Mouse (Mus musculus): ENCODE data around the gene Nme1. TPM values are rescaled to one million over a fixed set of nuclear protein-coding genes. Genes with fewer than 3 reads are reported as not detected.
A peak's percentile ranks its signal among the peaks of the same experiment; 100 is the strongest.

Nme1 gene
- 100 to 1,000 TPM in 1 of 4 experiments, 10 to 100 TPM in 3; 72.6 to 105 (median 82.2) TPM for total RNA-seq (2022)

DNA sequence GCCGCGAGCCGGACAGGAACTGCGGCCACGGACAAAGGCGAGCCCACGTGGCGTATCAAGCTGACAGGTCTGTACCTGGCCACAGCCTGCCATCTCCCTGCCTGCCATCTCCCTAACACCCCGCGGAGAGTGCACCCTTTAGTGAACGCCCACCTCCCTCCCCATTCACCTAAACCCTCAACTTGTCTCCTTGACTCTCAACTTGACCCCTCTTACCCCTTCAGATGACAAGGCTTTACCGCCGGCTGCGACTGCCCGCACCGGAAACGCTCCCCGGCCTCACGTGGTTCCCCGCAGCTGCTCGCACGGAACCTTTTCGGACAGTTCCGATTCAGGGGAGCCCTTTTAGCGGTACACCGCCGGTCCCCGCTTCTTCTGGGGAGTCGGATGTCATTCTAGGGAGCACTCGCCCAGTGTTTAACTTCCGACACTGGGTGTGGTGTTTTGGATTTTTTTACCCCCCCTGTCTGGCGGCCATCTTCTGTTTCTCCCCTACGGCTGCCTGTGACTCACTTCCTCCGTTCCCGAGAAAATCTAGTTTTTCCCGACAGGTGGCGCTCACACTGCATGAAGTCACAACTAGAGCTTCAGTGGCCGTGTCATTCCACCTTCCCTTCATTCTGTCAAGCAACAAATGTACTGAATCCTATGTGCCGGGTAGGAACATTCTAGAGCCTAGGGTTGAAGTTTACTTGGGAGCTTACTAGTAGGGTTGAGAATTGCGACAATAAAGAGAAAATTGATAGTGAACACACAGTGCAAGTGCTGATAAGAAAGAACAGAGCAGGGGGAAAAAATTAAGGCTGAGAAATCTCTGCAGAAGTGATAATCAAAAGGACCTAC lies at the start of gene Nme1, which contains the start of gene Gm20390:
Gene Nme1, minus strand, starts transcription at position 517 of the 843 bp plus-strand sequence.
Gene Gm20390, minus strand, starts transcription at position 289 of the 843 bp plus-strand sequence.
- DNase-seq (ENCODE audit: low spot score in 2 of 2) = peak; percentile 96 to 99

DNA sequence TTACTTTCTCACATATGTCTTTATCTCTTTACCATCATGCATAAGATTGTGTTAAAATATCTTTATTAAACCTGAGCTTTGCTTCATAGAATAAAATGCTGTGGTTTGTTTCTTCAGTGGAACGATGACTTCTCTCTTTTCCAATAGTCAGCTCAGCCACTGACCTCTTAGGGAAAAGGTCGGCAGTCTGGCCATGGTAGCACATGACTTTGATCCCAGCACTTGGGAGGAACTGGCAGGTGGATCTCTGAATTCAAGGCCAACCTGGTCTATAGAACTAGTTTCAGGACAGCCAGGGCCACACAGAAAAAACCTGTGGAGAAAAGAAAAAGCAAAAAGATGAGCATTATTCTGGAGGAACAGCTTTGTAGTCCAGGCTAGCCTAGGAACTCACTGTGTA lies 35.0 kb upstream of the Nme1 start:
- no peak for DNase-seq (ENCODE audit: low spot score in 2 of 2)

DNA sequence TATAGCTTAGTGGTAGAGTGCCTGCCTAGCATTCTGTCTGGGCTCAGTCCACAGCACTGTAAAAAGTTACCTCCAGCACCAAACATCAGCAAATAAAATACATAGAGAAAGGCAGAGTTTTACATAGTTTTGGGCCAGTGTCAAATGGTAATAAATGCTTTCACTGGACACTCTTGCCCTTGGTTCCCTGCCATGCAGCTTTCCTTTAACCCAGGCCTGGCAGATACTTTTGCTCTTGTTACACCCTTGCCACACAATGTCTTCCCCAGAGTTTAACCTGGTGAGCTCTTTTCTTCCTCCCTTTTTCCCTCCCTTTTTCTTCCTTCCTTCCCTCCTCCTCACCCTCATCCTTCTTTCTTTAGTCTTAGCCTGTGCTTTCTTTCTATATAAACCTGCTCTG lies 31.0 kb upstream of the Nme1 start:
- no peak for DNase-seq (ENCODE audit: low spot score in 2 of 2)

DNA sequence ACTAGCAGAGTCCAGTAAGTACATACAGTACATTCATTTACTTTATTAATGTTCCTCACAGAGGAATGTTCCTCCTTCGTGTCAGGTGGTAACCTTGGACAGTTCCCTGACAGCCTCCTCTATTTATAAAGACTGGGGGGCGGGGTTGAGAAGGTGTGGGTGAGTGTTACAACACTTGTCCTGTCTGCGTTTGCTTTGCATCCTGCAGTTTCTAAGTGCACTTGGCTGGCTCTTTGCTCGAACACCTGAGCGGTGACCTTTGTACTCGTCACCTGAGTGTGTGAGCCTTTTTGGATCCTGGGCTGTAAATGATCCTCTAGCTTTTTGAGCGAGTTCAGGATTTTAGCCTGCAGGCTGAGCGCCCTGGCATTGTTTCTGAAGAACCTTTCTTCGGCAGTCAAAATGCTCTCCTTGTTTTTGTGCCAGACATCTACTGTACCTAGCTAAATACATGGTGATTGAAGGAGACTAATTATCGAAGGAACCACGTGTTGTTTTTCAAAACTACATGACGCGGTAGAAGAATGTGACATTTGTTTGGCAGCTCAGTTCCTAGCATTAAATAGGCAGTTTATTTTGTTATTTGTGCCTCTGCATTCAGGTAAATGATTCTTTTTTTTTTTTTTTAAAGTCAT lies 28.9 kb upstream of the Nme1 start:
- peak in 1 of 2 experiments; percentile 12 for DNase-seq (ENCODE audit: low spot score in 2 of 2)

DNA sequence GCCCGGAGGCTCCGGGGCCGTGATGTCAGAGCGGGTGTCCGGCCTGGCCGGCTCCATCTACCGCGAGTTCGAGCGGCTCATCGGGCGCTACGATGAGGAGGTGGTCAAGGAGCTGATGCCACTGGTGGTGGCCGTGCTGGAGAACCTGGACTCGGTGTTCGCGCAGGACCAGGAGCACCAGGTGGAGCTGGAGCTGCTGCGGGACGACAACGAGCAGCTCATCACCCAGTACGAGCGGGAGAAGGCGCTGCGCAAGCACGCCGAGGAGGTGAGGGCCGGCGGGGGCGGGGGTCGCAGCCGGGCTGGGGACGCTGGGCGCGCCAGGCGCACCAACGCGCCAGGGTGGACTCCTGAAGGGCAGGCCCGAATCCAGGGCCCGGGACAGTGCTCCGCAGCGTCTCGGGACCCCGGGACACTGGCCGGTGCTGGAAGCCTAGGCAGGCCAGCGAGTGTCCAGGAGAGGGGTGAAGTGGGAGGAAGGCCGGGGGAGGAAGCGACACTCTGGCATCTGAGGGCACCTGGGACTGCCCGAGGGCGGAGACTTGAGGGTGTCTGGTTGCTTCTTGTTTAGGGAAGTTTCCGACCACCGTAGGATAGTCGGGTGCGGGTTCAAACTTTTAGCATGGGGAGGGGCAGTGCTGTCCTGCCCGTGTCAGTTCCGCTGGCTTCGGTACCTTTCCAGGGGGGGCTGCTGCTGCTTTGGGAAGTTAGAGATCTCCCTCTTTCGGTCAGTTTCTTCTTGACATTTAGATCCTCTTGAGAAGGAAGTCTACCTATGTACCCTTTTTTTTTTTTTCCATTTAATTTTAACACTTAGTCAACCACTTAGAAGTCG lies 28.2 kb upstream of the Nme1 start:
- peak; percentile 46 to 57 for DNase-seq (ENCODE audit: low spot score in 2 of 2)

DNA sequence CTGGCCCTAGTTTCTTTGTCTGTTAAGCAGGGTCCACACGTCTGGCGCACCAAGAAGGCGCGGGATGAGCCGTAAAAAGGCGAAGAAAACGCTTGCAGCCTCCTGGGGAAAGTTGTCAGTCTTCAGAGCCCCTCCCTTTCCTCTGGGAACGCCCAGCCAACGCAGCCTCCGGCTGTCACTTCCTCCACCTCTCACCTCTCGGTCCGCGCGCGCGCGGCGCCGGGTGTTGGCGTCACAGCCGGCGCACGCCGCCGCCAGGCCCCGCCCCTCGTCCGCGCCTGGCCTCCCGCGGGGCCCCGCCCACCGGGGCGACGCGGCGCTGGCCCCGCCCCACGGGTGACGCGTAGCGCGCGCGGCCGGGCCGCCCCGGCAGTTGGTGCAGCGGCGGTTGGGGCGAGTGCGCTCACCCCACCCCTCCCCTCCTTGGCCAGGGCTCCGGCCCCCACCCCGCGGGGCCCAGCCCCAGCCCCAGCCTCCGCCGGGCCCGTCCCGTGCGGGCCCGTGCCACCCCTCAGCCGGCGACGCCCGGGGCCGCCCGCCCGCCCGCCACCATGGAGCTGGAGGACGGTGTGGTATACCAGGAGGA lies 27.5 kb upstream of the Nme1 start, which contains the start of gene Spag9:
Gene Spag9, plus strand, starts transcription at position 372 of the 586 bp plus-strand sequence.
- peak; percentile 82 to 88 for DNase-seq (ENCODE audit: low spot score in 2 of 2)

DNA sequence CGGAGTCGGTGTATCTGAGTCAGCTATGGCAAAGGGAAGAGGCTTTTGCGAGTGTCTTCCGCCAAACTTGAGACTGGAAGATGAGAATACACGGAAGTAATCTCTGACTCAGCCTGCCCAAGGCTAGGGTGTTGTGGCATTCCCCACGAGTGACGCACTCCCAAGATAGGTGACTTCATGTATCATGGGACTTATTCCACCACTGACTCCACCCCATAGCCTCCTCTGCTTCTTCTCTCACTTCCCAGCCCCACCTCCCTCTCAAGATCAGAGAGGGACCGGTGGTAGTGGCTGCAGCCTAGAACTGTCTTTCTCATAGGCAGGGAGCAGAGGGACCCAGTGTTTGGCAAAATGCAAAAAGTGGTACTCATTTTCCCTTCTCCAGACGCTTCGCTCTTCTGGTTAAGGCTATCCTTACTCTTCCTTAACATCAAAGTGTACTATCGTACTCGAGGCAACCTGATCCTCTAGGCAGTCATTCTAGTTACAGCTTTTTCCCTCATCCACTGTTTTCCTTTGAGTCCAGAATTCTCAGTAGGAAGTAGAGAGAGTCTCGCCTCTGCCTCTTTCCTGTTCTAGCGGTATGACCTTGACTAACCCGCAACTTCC lies 26.9 kb upstream of the Nme1 start:
- peak; percentile 72 to 83 for DNase-seq (ENCODE audit: low spot score in 2 of 2)

DNA sequence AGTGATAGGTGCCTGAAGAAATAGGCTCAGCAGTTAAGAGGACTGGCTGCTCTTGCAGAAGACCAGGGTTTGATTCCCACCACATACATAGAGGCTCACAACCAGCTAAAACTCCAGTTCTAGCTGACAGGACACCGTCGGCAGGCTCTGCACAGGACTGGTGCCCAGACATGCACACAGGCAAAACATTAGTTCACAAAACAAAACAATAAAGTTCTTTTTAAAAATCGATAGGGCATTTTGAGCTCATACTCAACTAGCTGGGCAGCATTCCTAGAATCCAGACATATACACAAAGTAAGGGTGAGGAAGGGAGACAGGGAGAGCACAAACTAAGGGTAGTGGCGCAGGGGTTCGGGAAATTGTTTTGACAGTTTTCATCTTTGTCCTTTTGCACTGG lies 26.2 kb upstream of the Nme1 start:
- no peak for DNase-seq (ENCODE audit: low spot score in 2 of 2)

DNA sequence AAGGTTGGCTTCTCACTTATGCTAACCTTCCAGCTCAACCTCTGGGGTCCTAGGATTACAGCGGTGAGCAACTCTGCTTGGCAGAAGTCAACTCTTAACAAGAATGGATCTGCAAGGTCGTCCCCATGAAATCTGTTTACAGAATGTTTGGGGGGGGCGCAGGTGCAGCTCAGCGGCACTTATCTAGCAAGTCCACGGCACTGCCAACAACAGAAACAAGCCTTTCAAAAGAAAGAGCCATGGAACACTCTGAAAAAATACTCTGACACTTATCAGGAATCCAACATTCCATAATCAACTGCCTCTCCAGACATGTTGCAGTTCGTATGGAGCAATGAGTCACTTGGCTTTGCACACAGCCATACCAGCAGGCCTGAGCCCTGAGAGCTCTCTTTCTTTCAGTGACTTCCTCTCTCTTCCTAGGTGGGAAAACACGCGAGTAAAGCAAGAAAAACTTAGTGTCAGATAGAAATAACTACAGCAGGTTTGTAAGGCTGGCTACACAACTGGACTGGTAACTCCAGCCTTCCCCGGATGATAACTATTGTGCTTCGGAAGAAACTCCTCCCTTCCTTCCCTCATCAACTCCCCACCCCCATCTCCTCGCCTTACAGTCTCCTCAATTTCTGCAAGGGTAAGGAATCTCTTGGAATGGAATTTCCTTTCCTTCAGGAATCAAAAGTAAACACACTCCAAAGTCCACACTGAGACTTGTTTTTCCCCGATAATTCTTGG lies 20.2 kb upstream of the Nme1 start:
- no peak for DNase-seq (ENCODE audit: low spot score in 2 of 2)

DNA sequence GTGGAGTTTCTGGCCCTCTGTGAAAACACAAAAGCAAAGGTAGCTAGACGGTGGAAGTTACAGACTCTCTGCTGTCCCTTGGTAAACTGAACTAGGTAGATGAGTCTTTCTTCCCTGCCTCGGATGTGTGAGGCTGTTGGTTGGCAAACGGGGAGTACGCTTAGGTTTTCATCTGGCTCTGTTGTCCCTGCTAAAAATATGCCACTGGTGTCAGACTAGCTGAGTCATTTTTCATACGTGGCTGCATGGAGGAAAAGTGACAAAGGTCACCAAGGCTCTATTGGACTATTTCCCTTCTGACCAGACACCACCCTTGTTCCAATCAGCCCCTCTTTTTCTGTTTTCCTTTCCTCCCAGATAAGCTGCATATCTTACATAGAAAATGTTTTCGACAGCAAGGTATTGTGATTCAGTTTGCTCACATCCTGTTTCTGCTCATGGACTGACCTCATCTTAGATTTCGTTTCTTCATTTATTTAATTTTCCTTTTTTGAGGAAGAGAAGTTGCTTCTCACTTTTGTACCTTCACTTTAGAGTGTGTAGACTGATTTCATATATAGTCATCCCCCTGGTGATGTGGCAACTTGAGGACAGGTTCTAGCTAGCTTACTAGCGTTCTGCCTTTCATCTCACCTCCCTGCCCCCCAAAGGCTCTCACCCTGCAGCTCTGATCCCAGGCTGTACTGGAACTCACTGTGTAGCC lies 19.5 kb upstream of the Nme1 start:
- DNase-seq (ENCODE audit: low spot score in 2 of 2) = no peak

DNA sequence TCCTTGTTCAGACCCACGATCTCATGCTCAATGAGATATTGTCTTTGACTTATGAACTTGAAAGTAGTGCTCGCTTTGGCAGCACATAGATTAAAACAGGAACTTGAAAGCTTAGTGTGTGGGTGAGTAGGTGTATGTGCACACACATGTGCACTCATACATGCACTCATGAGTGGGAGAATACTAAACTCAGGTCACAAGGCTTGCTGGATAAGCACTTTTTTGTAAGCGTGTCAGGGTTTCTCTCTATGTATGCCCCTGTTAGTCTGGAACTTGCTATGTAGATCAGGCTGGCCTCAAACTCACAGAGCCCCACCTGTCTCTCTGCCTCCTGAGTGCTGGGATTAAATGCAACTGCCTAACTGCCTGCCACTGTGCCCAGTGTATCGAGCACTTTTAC lies 18.7 kb upstream of the Nme1 start:
- no peak for DNase-seq (ENCODE audit: low spot score in 2 of 2)

DNA sequence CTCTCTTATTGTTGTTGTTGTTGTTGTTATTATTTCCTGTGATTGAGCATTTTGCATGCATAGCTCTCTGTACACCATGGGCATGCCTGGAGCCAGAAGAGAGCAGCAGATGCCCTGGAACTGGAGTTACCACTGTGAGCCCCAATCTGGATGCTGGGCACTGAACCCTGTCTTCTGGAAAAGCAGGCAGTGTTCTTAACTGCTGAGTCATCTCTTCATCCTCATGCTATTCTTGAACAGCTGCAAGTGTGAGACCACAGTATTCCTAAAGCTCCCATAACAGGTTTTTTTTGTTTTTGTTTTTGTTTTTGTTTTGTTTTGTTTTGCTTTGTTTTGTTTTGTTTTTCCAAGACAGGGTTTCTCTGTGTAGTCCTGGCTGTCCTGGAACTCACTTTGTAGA lies 18.0 kb upstream of the Nme1 start:
- DNase-seq (ENCODE audit: low spot score in 2 of 2) = no peak

DNA sequence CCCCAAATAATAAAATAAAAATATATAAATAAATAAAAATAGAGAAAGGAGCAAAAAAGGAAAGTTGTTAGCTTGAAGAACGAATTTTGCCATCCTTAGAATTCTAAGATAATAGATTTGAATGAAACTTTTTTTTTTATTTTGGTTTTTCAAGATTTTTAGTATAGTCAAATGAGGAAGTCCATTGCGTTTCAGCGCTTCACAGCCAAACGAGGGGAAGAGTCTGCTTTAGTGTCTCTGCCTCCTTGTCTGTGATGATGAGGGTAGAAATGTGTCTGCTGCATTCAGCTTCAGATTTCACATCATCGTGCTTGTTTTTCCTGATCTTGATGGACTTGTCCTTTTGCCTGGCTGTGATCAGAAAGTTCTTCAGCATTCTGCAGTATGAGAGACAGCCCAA lies 16.9 kb upstream of the Nme1 start:
- no peak for DNase-seq (ENCODE audit: low spot score in 2 of 2)

DNA sequence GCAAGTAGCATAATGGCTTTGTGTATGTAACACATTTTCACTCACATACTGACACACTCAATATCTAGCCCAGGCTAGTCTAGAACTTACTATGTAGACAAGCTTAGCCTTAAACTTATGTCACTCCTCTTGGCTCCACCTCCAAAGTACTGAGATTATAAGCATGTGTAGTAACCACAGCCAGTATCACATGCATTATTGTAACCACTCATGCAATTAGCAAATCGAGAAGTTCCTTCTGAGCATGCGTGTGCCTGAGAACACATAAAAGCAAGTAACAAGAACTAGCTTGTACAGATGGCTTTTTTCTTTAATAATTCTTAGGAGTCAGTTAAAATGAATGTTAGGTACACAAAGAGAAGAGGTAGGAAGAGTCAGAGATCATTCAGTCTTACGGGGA lies 16.3 kb upstream of the Nme1 start:
- DNase-seq (ENCODE audit: low spot score in 2 of 2) = no peak

DNA sequence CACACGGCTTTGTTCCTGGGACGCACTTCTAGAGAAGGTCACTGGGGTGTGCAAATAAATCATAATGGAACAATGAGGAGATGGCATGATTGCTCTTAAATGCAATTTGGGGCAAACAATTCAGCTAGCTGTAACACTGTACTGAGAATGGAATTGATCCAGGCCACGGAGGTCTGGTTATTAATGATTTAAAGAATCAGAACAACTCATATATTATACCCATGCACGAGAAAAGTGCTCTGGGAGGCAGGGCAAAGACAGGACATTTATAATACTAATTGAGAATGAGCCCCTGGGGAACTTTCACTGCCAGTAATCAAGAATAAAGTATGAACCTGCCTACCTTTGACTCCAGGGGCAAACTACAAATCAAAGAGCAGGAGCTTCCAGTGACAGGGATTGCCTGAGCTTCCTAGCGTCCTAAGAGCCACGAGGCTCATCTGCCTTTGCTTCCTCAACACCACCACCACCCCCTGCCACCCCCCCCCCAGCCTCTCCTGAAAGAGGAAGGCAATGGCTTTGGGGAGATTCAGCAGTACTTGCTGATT lies 11.3 kb upstream of the Nme1 start:
- no peak for DNase-seq (ENCODE audit: low spot score in 2 of 2)

DNA sequence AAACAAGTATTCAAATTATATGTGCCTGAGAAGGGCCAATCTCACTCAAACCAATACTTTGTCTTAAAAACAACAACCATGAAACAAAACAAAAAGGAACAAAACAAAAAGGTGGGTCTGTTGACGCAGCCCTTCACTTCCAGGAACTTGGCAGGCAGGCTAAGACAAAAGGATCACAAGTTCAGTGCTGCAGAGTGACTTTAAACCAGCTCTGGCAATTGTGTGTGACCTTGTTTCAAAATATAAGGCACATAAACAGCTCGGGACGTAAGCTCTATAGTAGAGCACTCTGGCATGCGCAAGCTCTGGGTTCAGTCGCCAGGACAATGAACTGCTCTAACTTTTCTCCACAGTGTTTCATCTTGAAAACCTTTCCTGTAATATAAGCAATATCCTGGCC lies 4.6 kb upstream of the Nme1 start:
- no peak for DNase-seq (ENCODE audit: low spot score in 2 of 2)

DNA sequence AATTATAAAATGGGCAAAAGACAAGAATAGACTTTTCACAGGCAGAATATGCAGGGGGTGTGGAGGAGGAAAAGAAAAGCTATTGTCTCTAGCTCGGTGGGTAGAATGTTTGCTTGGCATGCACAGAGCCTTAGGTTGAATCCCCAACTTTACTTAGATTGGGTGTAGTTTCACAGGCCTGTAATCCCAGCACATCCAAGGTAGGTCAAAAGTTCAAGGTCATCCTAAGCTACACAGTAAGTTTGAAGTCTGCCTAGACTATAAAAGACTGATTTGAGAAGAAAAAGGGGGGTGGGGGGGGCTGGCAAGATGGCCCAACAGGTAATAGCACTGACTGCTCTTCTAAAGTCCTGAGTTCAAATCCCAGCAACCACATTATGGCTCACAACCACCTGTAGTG lies 1.5 kb upstream of the Nme1 start:
- no peak for DNase-seq (ENCODE audit: low spot score in 2 of 2)

DNA sequence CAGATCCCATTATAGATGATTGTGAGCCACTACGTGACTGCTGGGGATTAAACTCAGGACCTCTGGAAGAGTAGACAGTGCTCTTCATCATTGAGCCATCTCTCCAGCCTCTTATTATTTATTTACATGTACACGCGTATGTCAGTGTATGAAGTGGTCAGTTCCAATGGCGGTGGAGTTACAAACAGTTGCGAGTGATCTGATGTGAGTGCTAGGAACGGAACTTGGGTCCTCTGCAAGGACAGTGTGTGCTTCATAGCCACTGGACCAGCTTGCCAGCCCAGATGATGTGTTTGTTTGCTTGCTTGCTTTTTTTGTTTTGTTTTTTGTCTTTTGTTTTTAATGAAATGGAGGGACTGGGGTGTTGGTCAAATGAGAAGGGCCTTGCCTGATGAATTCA lies 850 bp upstream of the Nme1 start:
- DNase-seq (ENCODE audit: low spot score in 2 of 2) = no peak

DNA sequence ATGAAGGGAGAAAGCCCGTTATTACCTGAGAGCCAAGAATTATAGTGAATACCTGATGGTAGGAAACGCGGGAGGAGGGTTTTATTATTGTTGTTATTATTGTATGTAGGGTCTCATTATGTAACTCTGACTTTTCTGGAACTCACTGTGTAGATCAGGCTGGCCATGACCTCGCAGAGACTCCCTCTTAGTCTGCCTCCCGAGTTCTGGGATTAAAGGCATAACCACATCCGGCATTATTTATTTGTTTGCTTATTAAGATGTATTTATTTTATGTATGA lies 467 bp upstream of the Nme1 start:
- DNase-seq (ENCODE audit: low spot score in 2 of 2) = no peak

DNA sequence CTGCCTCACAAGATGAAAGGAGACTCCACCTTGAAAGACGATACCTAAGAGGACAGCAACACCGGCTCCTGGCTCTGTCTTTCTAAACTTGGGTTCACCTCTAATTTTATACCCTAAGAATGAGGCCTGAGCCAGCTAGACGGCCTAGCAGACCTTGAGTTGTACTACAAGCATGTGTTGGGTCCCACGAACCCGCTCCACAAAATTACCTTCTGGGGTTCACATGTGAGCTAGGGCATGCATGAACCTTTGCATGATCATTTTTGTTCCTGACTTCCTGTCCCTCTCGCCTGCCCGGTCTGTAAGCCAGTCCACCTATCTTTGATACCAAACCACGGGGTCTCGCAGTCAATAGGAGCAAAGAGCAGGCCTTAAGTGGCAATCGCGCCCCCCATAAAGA lies 940 bp downstream of the Nme1 start:
- DNase-seq (ENCODE audit: low spot score in 2 of 2) = no peak
